Mouse (Mus musculus) brown adipose tissue, adult 24 weeks (tissue): ENCODE results near the gene Azin2. TPM values are rescaled to one million over a fixed set of nuclear protein-coding genes. Genes with fewer than 3 reads are reported as not detected.
A peak's percentile ranks its signal among the peaks of the same experiment; 100 is the strongest.

ENCODE experiments used
- H3K27ac ChIP-seq: fragments of 200-500 bp; replicated peaks from 2 replicates; pipeline ENCODE4 v1.5.1; 2012; ENCODE audit warnings: low read depth, mild to moderate bottlenecking, low read length
- H3K4me1 ChIP-seq: fragments of 200-500 bp; 2 replicates; pipeline ENCODE4 v1.6.1; 2012; ENCODE audit warnings: low read length, mixed read lengths; ENCODE audit not compliant: control insufficient read depth, insufficient read depth, insufficient read length
- H3K4me3 ChIP-seq: fragments of 200-500 bp; 2 replicates; pipeline ENCODE4 v1.5.1; 2012; ENCODE audit warnings: low read depth, mild to moderate bottlenecking, low read length, moderate library complexity; ENCODE audit not compliant: insufficient read depth
- polyA plus RNA-seq: library from polyadenylated mRNA; stranded (reverse); fragments of >200 nt; gene quantifications from 2 replicates; pipeline ENCODE4 v1.2.4, GENCODE M21; 2012; ENCODE audit not compliant: missing spikeins, insufficient read depth, insufficient read length

The Azin2 gene
- polyA plus RNA-seq, 1 experiment: 3.8 TPM

DNA sequence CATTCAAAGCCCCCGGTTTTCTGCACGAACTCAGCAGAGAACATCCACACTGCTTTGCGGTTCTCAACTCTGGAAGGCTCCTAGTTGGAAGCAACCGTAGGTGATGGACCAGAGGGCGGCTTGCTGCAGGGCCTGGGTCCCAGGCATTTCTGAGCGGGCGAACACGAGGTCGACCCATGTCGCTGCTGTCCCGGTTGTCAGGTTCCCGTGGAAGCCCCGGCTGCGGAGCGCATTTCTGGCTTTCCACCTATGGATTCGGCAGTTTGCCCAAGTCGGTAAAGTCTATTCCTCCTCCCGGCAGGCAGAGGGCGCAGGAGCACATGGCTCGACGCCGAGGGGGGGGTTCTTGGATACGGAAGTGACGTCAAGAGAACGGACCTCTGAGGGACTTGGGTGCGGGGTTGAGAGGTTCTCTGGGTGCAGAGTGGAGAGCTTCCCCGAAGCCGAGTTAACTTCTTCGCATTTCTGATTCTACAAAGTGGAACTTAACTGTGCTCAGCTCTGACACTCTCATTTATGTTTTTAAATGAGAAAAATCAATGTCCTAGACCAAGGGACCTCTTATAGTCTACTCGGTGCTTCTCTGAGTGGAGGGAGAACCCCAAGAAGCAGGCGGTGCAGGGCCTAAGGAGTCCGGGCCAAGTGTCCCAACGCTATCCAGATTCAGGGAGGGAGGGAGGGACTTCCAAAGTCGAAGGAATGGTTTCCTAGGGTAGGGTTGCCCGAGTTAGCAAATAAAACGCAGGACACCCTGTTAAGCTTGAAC, 37.2 kb downstream of the Azin2 start:
- Histone ChIP-seq H3K4me3 (peak overlapping the region; percentile 50), H3K4me1 (no peaks in the 10 kb centered on the region), H3K27ac (no peak overlapping the region)

DNA sequence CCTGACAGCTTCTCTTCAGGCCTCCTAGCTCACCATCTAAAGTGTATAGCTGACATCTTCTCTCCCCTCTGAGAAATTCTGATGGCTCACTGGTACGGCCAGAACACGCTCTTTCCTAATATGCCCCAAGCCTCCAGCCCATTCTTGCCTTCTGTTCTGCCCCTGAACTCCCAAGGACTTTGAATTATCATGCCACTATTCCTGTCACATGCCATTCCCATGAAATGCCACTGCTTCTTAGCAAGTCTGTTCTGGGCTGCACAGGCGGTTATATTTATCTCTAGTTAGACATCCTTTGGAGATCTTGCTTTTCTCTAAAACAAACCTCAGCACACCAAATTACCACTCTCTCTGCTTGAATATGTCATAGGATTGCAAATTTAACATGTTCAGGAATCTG, 38.6 kb downstream of the Azin2 start:
- no peak overlapping the region for H3K27ac ChIP-seq
- H3K4me1 ChIP-seq: no peaks in the 10 kb centered on the region
- H3K4me3 ChIP-seq: no peak overlapping the region

DNA sequence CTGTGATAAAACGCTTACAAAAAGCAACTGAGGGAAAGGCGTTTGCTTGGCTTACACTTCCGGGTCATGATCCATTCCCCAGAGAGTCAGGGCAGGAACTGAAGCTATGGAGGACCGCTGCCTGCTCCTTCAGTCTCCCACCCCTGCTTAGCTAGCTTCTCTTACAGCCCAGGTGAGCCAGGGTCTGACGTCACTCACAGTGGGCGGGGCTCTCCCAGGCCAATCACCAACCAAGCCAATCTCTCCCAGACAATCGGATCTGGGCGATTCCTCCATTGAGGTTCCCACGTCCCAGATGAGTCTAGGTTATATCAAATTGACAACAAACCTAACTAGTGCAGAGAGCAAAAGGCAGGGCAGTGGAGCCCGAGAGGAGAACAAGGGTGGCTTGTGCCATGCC, 43.1 kb downstream of the Azin2 start:
- no peak overlapping the region for H3K27ac ChIP-seq
- H3K4me1 ChIP-seq: no peaks in the 10 kb centered on the region
- H3K4me3 ChIP-seq: no peak overlapping the region

DNA sequence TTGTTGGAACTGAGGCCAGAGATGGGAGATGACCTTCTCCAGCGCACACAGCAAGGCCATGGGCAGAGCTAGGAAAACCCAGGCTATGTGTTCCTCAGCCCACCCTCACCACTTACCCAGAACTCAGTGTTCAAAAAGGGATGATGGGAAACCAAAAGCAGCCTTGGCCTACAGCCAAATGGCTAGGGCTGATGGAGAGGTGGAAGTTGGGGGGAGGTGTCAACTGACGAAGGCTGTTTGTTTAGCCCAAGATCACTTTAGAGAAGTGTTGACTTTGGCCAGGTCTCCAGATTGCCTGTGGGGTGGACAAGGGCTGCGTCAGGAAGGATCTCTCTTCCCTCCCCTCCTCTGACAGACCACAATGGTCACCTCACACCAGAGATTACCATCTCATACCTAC, 44.1 kb downstream of the Azin2 start:
- Histone ChIP-seq H3K4me3 (no peak overlapping the region), H3K4me1 (no peaks in the 10 kb centered on the region), H3K27ac (no peak overlapping the region)

DNA sequence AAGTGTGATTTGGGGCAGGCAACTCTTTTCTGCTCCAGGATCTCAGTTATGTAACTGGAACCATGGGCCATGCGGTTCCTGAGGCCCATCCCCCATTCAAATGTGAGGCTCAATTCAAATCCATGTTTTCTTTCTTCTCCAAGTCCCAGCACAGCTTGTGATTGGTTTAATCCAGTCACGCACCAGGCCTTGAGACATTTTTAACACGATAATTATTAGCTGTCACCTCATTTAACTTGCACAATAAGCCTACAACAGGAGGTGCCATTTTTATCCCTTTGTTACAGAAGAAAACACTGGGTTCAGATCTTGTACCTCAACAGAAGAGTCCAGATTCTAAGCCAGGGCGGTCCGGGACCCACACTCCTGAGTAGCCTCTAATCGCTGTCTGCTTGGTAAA, 44.5 kb downstream of the Azin2 start:
- Histone ChIP-seq H3K27ac (no peak overlapping the region), H3K4me3 (no peak overlapping the region)

DNA sequence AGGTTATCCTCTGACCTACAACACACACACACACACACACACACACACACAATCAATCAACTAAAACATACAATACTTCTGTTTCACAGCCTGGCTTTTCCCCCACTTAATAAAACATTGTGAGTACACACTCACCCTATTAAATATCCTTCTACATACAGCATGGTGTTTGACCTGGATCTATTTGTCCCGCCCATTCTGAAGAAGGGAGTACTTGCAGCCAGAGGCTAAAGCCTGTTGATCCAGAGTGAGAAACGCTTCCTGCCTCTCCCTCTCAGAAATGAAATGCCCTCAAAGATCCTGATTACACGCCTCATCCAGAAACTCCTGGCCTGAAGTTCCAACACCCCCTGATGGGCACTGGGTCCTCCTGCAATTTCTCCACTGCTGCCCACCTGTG, 45.1 kb downstream of the Azin2 start:
- Histone ChIP-seq H3K27ac (no peak overlapping the region), H3K4me1 (no peaks in the 10 kb centered on the region), H3K4me3 (no peak overlapping the region)

More for the DNA sequence above, 44.5 kb downstream of the Azin2 start:
- no peaks in the 10 kb centered on the region for H3K4me1 ChIP-seq

DNA sequence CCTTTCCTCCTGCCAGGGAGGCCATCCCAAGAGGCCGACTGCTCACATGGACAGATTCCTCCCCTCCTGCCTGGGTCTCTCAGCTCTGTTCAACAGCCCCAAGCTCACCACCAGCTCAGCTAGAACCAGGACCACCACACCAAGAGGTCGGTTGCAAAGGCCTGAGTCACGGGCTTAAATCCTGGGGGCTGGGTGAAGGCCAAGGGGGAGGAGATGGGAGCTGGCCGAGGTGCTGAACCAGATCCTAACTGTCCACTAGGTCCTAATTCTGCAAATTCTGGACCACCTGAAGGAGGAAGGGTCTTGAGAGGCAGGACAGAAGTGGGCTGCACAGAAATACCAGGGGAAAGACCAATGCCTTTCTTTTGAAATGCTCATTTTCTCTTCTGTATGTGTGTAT, 48.4 kb downstream of the Azin2 start:
- Histone ChIP-seq H3K27ac (no peak overlapping the region), H3K4me3 (no peak overlapping the region)

DNA sequence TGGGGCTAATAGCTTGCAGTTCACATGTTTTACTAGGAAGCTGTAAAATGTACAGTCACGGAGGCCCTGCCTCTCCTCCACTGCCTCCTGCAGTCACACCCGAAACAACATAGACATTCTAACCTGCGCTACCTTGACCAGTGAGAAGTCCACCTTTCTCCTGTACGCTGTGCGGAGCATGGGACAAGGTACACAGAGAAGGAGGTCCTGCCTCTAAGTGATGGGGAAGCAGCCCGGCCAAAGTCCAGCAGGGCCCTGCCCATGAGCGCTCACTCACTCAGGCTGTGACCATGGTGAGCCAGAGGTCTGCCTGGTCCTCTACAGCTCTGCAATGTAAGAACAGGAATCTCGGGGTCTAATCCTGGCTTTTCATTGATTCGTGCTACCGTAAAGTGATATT, 50.2 kb downstream of the Azin2 start:
- Histone ChIP-seq H3K27ac (no peak overlapping the region), H3K4me1 (no peaks in the 10 kb centered on the region), H3K4me3 (no peak overlapping the region)

More for the DNA sequence above, 48.4 kb downstream of the Azin2 start:
- H3K4me1 ChIP-seq: no peaks in the 10 kb centered on the region

DNA sequence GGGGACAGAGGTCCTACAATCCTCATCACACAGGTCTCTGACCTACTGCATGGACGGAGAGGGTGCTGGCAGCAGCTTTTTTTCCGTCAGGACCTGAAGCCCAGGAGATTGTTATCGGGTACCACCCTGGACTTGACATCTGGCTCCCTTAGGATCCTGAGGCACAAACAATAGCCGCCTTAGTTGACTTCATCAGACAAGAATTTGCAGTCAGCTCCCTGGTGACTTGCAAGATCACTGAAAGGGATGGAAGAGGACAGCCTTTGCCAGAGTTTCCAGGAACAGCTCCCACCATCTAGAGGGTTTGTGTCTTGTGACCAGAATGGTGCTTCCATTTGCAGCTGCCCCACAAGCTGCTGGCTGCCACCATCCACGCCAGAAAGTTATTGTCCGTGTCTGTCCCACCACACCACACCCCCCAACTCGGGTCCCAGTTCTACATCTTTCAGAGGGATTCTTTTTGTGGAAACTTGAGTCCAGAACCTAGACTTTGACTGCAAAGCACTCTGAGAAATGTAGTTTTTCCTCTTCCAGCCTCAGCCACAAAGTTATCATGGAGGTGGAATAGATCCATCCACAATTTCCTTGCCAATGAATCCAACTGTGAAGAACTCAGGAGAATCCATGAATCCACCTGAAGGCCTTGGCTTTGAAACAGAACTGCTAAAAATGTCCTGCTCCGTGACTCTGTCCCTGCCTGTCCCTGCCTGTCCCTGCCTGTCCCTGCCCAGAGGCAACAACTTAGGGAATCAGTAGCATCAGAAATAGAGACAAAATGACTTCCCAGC, 51.8 kb downstream of the Azin2 start:
- Histone ChIP-seq H3K4me3 (no peak overlapping the region), H3K27ac (no peak overlapping the region), H3K4me1 (no peaks in the 10 kb centered on the region)

DNA sequence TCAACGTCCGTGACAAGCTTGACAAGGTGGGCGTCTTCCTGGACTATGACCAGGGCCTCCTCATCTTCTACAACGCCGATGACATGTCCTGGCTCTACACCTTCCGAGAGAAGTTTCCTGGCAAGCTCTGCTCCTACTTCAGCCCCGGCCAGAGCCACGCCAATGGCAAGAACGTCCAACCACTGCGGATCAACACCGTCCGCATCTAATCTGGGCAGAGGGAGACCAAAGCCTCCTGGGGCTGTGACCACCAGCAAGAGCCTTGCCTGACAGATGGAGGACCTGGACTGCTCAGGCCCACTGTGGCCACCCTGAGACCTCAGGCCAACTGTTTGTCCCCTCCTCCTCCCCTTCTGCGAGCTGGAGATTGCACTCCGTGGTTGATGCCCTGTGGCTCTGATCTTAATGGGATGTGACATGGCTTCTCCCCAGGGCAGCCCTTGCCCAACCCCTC, 52.8 kb downstream of the Azin2 start:
- H3K27ac ChIP-seq: no peak overlapping the region
- no peak overlapping the region for H3K4me3 ChIP-seq
- no peaks in the 10 kb centered on the region for H3K4me1 ChIP-seq

DNA sequence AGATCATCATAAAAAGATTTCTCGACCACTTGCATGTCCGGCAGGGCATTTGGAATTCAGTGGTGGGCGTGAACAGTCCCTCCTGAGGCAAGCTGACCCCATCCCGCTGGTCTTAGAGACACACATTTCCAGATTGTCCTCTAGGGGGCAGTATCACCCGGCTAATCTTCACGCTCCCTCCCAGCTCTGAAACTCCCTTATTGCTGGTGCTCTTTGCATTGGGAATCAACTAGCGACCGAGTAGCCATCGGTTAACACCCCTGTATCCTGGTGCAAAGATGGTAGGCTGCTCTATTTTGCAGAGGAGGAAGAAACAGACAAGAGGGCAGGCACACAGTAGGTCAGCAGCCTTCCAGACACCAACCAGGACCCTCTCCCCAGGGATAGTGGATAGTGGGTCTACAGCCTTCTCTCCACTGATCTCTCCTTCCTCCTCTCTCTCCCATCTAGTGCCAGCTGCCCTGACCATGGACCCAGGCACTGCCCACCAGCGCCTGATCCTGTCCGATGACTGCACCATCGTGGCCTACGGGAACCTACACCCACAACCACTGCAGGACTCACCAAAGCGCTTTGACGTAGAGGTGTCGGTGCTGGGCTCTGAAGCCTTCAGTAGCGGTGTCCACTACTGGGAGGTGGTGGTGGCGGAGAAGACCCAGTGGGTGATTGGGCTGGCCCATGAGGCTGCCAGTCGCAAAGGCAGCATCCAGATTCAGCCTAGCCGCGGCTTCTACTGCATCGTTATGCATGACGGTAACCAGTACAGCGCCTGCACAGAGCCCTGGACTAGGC, 53.5 kb downstream of the Azin2 start:
- no peak overlapping the region for H3K4me3 ChIP-seq

DNA sequence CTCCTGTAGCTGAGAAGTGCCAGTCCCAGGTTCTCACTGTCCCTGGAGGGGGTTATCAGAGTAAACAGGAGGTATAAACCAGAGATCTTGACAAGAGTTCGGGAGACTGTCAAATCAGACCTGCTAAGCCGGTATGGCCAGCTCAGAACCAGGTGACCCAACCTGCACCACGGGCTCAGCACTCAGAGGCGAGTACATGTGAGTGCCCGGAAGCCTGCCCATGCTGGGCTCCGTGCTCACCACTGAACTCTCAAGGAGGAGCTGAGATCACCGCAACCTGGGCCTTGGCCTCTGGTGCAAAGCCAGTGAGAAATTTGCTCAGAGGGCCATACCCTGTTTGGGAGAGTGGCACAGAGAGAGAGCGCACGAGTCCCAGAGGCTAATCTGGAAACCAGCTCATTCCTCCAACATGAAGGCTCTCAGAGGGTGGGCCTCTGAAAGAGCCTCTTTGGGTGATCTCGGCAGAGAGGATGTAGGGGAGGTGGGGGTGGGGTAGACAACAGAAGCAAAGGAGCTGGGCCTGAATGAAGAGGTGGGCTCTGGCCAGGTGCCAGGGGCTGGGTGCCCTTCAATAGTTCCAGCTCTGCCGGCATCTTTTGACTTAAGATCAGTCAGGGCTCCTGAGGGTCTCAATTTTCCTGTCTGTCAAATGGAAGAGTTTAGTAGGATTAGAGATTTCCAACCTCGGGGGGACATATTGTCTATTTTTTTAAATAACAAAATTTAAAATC, 54.8 kb downstream of the Azin2 start:
- Histone ChIP-seq H3K27ac (0 out of 2 replicates have a peak overlapping the region, but pooled peaks have one; percentile 8), H3K4me1 (no peaks in the 10 kb centered on the region), H3K4me3 (no peak overlapping the region)

More for the DNA sequence above, 53.5 kb downstream of the Azin2 start:
- H3K4me1 ChIP-seq: no peaks in the 10 kb centered on the region
- no peak overlapping the region for H3K27ac ChIP-seq

DNA sequence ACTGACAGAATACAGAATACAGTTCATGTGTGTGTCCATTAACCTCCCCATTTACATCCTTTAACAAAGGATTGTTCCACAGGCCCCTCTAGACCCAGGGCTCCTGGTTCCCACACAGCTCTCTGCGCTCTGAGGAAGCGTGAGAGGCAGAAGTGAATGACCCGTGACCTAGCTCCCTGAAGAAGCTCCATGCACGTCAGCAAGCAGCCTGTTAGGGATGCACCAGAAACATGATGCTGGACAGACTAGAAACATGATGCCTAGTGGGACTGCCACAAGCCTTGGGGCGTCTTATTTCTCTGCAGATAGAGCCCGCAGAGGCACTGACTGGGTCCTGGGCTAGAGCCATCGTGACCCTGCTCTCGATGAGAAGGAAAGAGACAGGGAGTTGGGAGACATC, 55.5 kb downstream of the Azin2 start:
- Histone ChIP-seq H3K4me1 (no peaks in the 10 kb centered on the region), H3K27ac (0 out of 2 replicates have a peak overlapping the region, but pooled peaks have one; percentile 47)

DNA sequence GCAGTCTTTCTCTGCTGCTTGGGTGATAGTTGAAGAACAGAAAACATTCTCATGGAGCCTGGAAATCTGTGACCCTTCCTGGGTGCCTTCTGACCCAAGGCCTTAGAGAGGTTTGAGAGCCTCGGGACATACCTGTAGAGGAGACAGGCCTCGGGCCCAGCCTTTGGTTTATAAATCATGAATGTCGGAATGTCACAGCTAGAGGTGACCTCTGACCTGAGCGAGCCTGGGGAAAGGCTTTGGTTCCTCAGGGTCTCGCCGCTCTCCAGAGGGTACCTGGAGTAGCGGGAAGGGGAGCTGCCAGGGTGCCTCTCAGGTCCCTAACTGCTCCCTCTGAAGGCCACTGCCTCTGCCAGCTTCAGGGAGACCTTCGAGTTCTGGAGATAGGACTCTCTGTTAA, 57.0 kb downstream of the Azin2 start:
- H3K4me3 ChIP-seq: no peak overlapping the region
- H3K4me1 ChIP-seq: no peaks in the 10 kb centered on the region
- H3K27ac ChIP-seq: no peak overlapping the region

More for the DNA sequence above, 55.5 kb downstream of the Azin2 start:
- H3K4me3 ChIP-seq: no peak overlapping the region
